Mouse (Mus musculus) lung, postnatal 0 days (tissue): ENCODE results near the gene AI464131.

Source experiments
- CTCF ChIP-seq: IDR thresholded peaks from 2 replicates; pipeline ENCODE4 v1.5.1; 2016; ENCODE audit warnings: antibody characterized with exemption, mild to moderate bottlenecking
- EP300 ChIP-seq: IDR thresholded peaks from 2 replicates; pipeline ENCODE4 v1.6.1; 2016; ENCODE audit warnings: antibody characterized with exemption, mild to moderate bottlenecking, control low read depth

GRCm38 (mm10) chr4:41447595-41447994 is 55.3 kb downstream of the AI464131 start:
- no peak for TF ChIP-seq CTCF
- TF ChIP-seq EP300: no peak
